Mouse (Mus musculus) liver, adult 2 months (tissue): ENCODE measurements around the gene Rps8. TPM values are rescaled to one million over a fixed set of nuclear protein-coding genes. Genes with fewer than 3 reads are reported as not detected.
"Not testable (repeated sequence)": the region's sequence is repeated elsewhere in the genome, so short reads cannot be mapped to it uniquely, and the experiment has no call there.

Experiments used
- DNase-seq: peaks from one replicate; pipeline ENCODE4 v3.0.0-alpha.2; 2011; ENCODE audit warnings: low read depth, low spot score; ENCODE audit errors: extremely low read depth
- H3K27ac ChIP-seq: fragments of 200-500 bp; replicated peaks from 2 replicates; pipeline ENCODE4 v1.5.1; 2012; ENCODE audit warnings: low read depth, mild to moderate bottlenecking, control low read depth, inconsistent platforms, low read length; ENCODE audit not compliant: insufficient read depth
- H3K27me3 ChIP-seq: fragments of 200-500 bp; 2 replicates; pipeline ENCODE4 v1.6.1; 2012; ENCODE audit warnings: mild to moderate bottlenecking, moderate library complexity, low read length, inconsistent platforms; ENCODE audit not compliant: control insufficient read depth, insufficient read depth
- H3K36me3 ChIP-seq: fragments of 200-500 bp; 2 replicates; pipeline ENCODE4 v1.6.1; 2012; ENCODE audit warnings: low read length, inconsistent platforms; ENCODE audit not compliant: control insufficient read depth, insufficient read depth
- H3K4me1 ChIP-seq: fragments of 200-500 bp; 2 replicates; pipeline ENCODE4 v1.6.1; 2011; ENCODE audit warnings: low read length; ENCODE audit not compliant: control insufficient read depth, insufficient read depth
- H3K4me3 ChIP-seq: fragments of 200-500 bp; 2 replicates; pipeline ENCODE4 v1.5.1; 2011; ENCODE audit warnings: low read depth, mild to moderate bottlenecking, control low read depth, low read length, moderate library complexity; ENCODE audit not compliant: insufficient read depth
- H3K79me2 ChIP-seq: fragments of 200-500 bp; 2 replicates; pipeline ENCODE4 v1.6.1; 2012; ENCODE audit warnings: inconsistent platforms, mild to moderate bottlenecking, low read length, moderate library complexity; ENCODE audit not compliant: control insufficient read depth, insufficient read depth
- H3K9ac ChIP-seq: fragments of 200-500 bp; 2 replicates; pipeline ENCODE4 v1.6.1; 2012; ENCODE audit warnings: low read depth, mild to moderate bottlenecking, control low read depth, inconsistent platforms, low read length
- CTCF ChIP-seq: fragments of 200-500 bp; IDR thresholded peaks from 2 replicates; pipeline ENCODE4 v1.5.1; 2011; ENCODE audit warnings: low read depth, low read length, control low read depth
- POLR2A ChIP-seq: fragments of 200-500 bp; IDR thresholded peaks from 2 replicates; pipeline ENCODE4 v1.6.1; 2011; ENCODE audit warnings: low read length, control low read depth; ENCODE audit not compliant: insufficient read depth; ENCODE audit errors: extremely low read depth
- WGBS: fragments of 180-500 bp; shearing (Covaris S2); methylation state at CpG from one replicate; pipeline ENCODE4 v1.1.7; 2018; 5-methylcytosine and 5-hydroxymethylcytosine counted together
- polyA plus RNA-seq: library from polyadenylated mRNA; depleted of rRNA; stranded (reverse); fragments of >200 nt; gene quantifications from 2 replicates; pipeline ENCODE4 v1.2.3, GENCODE M21; 2012
- total RNA-seq: library from RNA; depleted of rRNA; stranded (reverse); fragments of >200 nt; gene quantifications from 2 replicates; pipeline ENCODE4 v1.2.3, GENCODE M21; 2014

Gene Rps8
- total and polyA plus RNA-seq, 2 experiments, result 370 to 449 TPM

DNA sequence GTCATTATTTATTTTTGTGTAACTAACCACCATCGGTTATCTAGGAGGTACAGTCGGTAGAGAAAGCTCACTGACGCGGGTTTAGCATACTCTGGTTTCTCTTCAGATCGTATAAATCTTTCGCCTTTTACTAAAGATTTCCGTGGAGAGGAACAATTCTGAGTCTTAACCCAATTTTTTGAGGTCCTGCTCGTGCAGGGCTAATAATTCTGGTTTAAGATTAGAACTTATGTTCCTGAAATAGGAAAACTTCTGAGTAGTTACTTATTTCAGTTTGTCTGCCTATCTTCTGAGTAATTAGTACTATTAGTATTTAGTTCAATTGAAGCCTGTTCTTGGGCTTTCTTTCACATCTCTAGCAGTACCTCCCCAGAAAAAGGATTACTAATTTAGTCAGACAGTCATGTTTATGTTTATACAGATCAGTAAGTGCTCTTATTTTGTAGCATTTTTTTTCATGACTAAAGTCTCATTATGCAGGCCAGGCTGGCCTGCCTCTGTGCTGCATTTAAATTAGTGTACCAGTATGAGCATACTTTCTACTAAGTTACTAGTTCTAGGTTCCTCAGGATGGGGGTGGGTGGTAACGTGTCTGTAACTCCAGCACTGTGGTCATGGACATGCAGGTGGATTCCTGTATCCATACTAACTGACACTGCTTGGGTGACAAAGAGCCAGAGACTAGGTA, 34.0 kb upstream of the Rps8 start:
- Histone ChIP-seq H3K27ac (no peak overlapping the region; the same call in 1 of the 2 replicates), H3K9ac (peak overlapping the region; percentile 72; the same call in 1 of the 2 replicates), H3K4me3 (no peak overlapping the region; the same call in 1 of the 2 replicates), H3K36me3 (no peaks in the 10 kb centered on the region), H3K4me1 (peaks cover 10% of the 10 kb centered on the region), H3K27me3 (no peaks in the 10 kb centered on the region), H3K79me2 (no peaks in the 10 kb centered on the region)
- 1% methylated on average over 9 of the region's 9 CpGs for WGBS
- DNase-seq, result peak; percentile 82
- peak; percentile 34; the same call in 1 of the 2 replicates for TF ChIP-seq POLR2A
- no peak for TF ChIP-seq CTCF

DNA sequence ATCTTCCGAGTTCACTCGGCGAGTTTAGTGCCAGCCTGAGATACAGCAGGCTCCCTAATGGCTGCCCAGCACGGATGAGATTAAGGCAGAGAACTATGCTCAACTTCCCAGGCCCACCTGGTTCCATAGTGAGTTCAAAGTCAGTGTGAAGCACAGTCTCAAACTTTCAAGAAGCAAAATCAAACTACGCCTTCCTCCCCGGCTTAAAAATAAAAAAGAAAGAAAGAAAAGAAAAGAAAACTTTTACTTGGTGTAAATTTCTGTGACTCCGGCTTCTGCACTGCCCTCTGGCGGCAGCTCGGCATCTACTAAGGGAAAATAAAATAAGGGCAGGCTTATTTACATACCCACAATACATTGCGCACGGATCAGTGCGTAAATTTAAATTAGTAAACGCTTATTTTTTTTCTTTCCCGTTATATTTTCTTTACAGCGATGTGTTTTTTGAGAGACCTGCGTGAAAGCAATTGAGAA, 33.4 kb upstream of the Rps8 start:
- peak overlapping the region; percentile 81 for H3K9ac ChIP-seq
- H3K27ac ChIP-seq, result peak overlapping the region; percentile 64
- H3K36me3 ChIP-seq, result no peaks in the 10 kb centered on the region
- TF ChIP-seq CTCF (peak; percentile 84), POLR2A (no peak)
- H3K27me3 ChIP-seq, result no peaks in the 10 kb centered on the region
- peak overlapping the region; percentile 57 for H3K4me3 ChIP-seq
- under 1% methylated on average over 16 of the region's 16 CpGs for WGBS
- peaks cover 10% of the 10 kb centered on the region for H3K4me1 ChIP-seq
- peak; percentile 79 for DNase-seq
- H3K79me2 ChIP-seq, result no peaks in the 10 kb centered on the region

DNA sequence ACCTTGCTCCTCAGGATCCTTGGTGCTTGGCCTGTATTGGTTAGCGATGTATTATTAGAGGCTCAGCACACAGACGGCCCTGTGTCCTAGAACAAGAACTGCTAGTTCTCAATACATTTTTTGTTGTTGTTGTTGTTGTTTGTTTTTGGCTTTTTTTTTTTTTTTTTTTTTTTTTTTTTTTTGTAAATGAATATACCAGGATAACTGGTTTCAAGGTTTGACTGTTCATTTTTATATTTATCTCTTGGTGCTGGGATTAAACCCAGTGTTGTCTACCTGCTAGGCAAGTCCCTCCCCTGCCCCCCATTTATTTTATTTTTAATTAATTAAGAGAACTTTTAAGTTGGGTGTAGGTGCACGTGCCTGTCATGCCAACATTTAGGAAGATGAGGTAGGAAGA, 32.9 kb upstream of the Rps8 start:
- peak overlapping the region; percentile 57 for H3K4me3 ChIP-seq
- H3K27ac ChIP-seq, result peak overlapping the region; percentile 64
- H3K79me2 ChIP-seq, result no peaks in the 10 kb centered on the region
- H3K9ac ChIP-seq, result peak overlapping the region; percentile 81
- peaks cover 10% of the 10 kb centered on the region for H3K4me1 ChIP-seq
- peak; percentile 28 for DNase-seq
- 45% methylated on average over 3 of the region's 3 CpGs for WGBS
- TF ChIP-seq POLR2A, result no peak
- no peak for TF ChIP-seq CTCF
- H3K36me3 ChIP-seq, result no peaks in the 10 kb centered on the region
- H3K27me3 ChIP-seq, result no peaks in the 10 kb centered on the region

DNA sequence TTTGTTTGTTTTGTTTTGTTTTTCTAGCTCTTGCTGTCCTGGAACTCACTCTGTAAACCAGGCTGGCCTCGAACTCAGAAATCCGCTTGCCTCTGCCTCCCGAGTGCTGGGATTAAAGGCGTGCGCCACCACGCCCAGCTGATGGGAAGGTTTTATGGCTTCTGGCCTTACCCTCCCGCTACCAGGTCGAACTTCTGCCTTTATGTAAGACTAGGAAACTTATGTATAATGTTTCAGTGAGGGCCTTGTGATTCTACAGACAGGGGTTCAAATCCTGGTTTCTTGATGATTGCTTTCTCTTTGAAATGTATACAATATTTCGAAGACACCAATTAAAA, 26.7 kb upstream of the Rps8 start:
- DNase-seq, H3K79me2 ChIP-seq, H3K27me3 ChIP-seq, H3K4me1 ChIP-seq, H3K36me3 ChIP-seq: not testable (repeated sequence)
- 11% methylated on average over 9 of the region's 9 CpGs for WGBS
- Histone ChIP-seq H3K9ac (peak overlapping the region; percentile 56; the same call in 1 of the 2 replicates), H3K4me3 (peak overlapping the region; percentile 64), H3K27ac (peak overlapping the region; percentile 67)

DNA sequence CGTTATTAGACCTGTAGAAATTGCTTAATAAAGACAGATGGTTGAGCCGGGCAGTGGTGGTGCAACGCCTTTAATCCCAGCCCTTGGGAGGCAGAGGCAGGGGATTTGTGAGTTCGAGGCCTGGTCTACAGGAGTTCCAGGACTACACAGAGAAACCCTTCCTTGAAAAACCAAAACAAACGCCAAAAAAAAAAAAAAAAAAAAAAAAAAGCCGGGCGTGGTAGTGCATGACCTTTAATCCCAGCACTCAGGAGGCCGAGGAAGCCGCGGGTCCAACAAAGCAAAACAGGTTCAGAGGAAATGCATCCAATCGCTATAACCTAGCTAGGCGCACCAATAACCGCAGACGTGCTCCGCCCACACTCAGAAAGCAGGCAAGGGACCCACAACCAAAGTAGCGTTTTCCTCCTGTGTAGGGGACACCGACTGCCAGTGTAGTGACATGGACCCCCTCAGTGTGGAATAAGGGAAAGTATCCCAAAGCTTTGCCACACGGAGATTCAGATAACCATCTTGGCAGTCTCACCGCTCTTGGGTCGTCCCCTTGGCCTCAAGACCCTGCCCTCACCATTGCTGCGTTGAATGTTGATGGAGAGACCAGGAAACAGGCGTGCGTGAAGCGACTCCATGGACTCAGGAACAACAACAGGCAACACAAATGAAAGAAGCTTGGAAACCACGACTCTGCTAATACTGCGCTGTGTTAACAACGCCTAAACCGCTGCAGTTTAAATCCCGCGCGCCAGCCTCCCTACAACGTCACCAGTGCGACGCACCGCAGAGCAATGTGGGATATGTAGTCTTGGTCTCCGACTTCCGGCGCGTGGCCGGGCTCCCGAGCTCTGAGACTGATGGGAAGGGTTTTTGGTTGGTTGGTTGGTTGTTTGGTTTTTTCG, 26.1 kb upstream of the Rps8 start, which contains the start of gene Kif2c:
Kif2c (minus strand) TSS at position 777 of the 896 bp plus-strand sequence.
- peak; percentile 82 for DNase-seq
- Histone ChIP-seq H3K4me3 (peak within 1 kb of the TSS; percentile 64), H3K9ac (peak within 1 kb of the TSS; percentile 56; the same call in 1 of the 2 replicates), H3K79me2 (no peaks in the 10 kb centered on the region), H3K27ac (peak within 1 kb of the TSS; percentile 67), H3K27me3 (no peaks in the 10 kb centered on the region), H3K4me1 (peaks cover 5% of the 10 kb centered on the region; the same call in 1 of the 2 replicates), H3K36me3 (no peaks in the 10 kb centered on the region)
- under 1% methylated on average over 42 of the region's 42 CpGs for WGBS
- no peak for TF ChIP-seq CTCF
- TF ChIP-seq POLR2A, result no peak
